Mouse (Mus musculus): ENCODE data around the gene Gm20219. TPM values are rescaled to one million over a fixed set of nuclear protein-coding genes. Genes with fewer than 3 reads are reported as not detected.
A peak's percentile ranks its signal among the peaks of the same experiment; 100 is the strongest.
"Not testable (repeated sequence)": the region's sequence is repeated elsewhere in the genome, so short reads cannot be mapped to it uniquely, and the experiment has no call there.

Gm20219 gene
- polyA plus RNA-seq, 1 experiment from 2014 or later = 2.2 TPM

DNA sequence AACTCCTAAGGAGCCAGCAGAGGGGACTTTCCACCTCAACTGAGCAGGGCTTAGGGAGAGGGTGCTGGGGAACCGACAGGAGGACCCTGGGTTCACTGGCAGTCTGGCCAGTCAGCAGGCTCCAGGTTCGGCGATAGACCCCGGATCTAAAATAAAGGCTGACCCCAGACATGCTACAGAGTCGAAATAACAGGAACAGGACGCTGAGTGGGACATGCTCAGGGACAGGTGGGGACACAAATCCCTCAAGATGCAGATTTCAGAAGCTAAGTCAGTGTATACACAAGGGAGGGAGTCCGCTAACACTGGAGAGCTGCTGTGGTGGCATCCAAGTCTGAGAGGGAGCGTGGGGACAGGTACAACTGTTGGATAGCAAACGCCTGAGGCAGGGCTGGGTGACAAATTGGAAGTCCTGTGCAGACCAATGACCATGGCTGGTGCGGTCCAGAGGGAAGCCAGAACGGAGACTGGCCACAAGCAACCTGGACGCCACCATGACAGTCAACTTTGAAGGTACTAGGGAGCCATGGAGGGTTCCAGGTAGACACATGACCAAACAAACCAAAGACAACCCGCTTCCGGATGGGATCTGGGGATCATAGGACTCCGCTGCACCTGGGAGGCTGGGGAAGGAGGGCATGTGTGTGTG lies 47.6 kb downstream of the Gm20219 start:
- Histone ChIP-seq H3K9me3 (ENCODE audit: control insufficient read depth, low read length) (no peaks in the 10 kb centered on the region), H3K4me2 (ENCODE audit: low read length) (peak overlapping the region; percentile 89), H3K36me3 (ENCODE audit: control insufficient read depth, insufficient read depth, low read length) (no peaks in the 10 kb centered on the region), H3K4me1 (replicated peaks; ENCODE audit: control insufficient read depth, insufficient read depth, low read length) (0 out of 2 replicates have a peak, but pooled peaks cover 4% of the 10 kb centered on the region), H3K27me3 (replicated peaks; ENCODE audit: control insufficient read depth, insufficient read depth, low read length) (peaks cover 34% of the 10 kb centered on the region), H3K9ac (ENCODE audit: low read length) (peak overlapping the region; percentile 65), H3K4me3 (ENCODE audit: low read depth, low read length) (peak overlapping the region; percentile 62), H3K27ac (ENCODE audit: low read depth) (peak overlapping the region; percentile 89; the same call in 1 of the 2 replicates)
- WGBS = 58% methylated on average over 15 of the region's 15 CpGs
- peak; percentile 55 for DNase-seq (ENCODE audit: low spot score)
- ATAC-seq (replicated peaks; ENCODE audit: low FRiP score, low TSS enrichment, low read depth) = no peak

GRCm38 (mm10) chr17:56505401-56505800 lies 48.8 kb downstream of the Gm20219 start:
- Histone ChIP-seq H3K4me1 (replicated peaks; ENCODE audit: control insufficient read depth, insufficient read depth, low read length) (0 out of 2 replicates have a peak, but pooled peaks cover 4% of the 10 kb centered on the region), H3K27ac (ENCODE audit: low read depth) (no peak overlapping the region), H3K27me3 (replicated peaks; ENCODE audit: control insufficient read depth, insufficient read depth, low read length) (peaks cover 22% of the 10 kb centered on the region), H3K4me2 (ENCODE audit: low read length) (no peak overlapping the region), H3K36me3 (ENCODE audit: control insufficient read depth, insufficient read depth, low read length) (no peaks in the 10 kb centered on the region), H3K9me3 (ENCODE audit: control insufficient read depth, low read length) (no peaks in the 10 kb centered on the region), H3K9ac (ENCODE audit: low read length) (no peak overlapping the region), H3K4me3 (ENCODE audit: low read depth, low read length) (no peak overlapping the region)
- 77% methylated on average over 10 of the region's 10 CpGs for WGBS
- ATAC-seq (replicated peaks; ENCODE audit: low FRiP score, low TSS enrichment, low read depth) (no peak), DNase-seq (ENCODE audit: low spot score) (no peak)

DNA sequence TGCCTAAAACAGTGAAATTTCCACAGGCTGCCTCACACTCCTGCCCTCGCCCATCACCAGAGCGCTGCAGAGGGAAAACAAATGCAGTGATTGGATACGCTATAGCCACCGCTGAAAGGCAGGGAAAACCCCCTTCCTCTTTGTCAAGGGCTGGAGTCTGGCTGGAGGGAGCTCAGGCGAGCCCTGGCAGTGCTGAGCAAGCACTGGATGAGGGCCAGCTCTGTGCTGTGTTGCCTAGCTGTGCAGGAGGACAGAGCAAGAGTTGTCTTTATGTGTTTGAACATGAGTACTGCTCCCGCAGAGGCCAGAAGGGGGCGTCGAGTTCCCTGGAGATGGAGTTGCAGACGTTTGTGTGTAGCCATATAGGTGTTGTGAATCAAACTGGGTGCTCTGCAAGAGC lies 51.7 kb downstream of the Gm20219 start:
- ATAC-seq (replicated peaks; ENCODE audit: low FRiP score, low TSS enrichment, low read depth) (no peak), DNase-seq (ENCODE audit: low spot score) (no peak)
- Histone ChIP-seq H3K27ac (ENCODE audit: low read depth) (no peak overlapping the region), H3K36me3 (ENCODE audit: control insufficient read depth, insufficient read depth, low read length) (no peaks in the 10 kb centered on the region), H3K4me3 (ENCODE audit: low read depth, low read length) (no peak overlapping the region), H3K4me2 (ENCODE audit: low read length) (no peak overlapping the region), H3K4me1 (replicated peaks; ENCODE audit: control insufficient read depth, insufficient read depth, low read length) (0 out of 2 replicates have a peak, but pooled peaks cover 4% of the 10 kb centered on the region), H3K9me3 (ENCODE audit: control insufficient read depth, low read length) (no peaks in the 10 kb centered on the region; the same call in 1 of the 2 replicates), H3K27me3 (replicated peaks; ENCODE audit: control insufficient read depth, insufficient read depth, low read length) (no peaks in the 10 kb centered on the region), H3K9ac (ENCODE audit: low read length) (no peak overlapping the region)
- 29% methylated on average over 9 of the region's 9 CpGs for WGBS

DNA sequence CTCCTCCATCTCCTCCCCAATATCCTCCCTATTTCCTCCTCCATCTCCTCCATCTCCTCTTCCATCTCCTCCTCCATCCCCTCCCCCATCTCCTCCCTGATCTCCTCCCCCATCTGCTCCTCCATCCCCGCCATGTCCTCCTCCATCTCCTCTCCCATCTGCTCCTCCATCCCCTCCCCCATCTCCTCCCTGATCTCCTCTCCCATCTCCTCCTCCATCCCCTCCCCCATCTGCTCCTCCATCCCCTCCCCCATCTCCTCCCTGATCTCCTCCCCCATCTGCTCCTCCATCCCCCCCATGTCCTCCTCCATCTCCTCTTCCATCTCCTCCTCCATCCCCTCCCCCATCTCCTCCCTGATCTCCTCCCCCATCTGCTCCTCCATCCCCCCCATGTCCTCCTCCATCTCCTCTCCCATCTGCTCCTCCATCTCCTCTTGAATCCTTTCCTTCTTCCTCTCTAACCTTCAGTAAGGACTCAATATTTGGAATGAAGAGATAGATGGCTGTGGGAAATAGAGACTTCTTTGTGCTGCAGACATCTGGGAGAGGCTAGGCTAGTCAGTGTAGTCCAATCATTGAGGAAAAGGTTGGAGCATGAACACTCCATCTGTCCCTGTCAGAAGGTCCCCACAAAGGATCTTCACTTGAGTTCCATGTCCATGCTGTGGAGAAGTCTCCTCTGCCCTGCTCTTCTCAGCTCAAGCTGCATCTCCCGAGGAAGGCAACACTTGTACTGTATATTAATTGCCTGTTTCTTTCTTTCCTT lies 52.4 kb downstream of the Gm20219 start:
- H3K4me1 ChIP-seq (replicated peaks; ENCODE audit: control insufficient read depth, insufficient read depth, low read length); ATAC-seq (replicated peaks; ENCODE audit: low FRiP score, low TSS enrichment, low read depth); DNase-seq (ENCODE audit: low spot score); H3K4me2 ChIP-seq (ENCODE audit: low read length); H3K9me3 ChIP-seq (ENCODE audit: control insufficient read depth, low read length); H3K36me3 ChIP-seq (ENCODE audit: control insufficient read depth, insufficient read depth, low read length); H3K27me3 ChIP-seq (replicated peaks; ENCODE audit: control insufficient read depth, insufficient read depth, low read length); H3K9ac ChIP-seq (ENCODE audit: low read length); H3K27ac ChIP-seq (ENCODE audit: low read depth); H3K4me3 ChIP-seq (ENCODE audit: low read depth, low read length): not testable (repeated sequence)
- WGBS = 42% methylated on average over 2 of the region's 2 CpGs

Other genes with a start within 250 kb of the Gm20219 start
- 28.4 and 33.5 TPM in 2 replicates for gene Kdm4b, start 228.3 kb downstream of the Gm20219 start, polyA plus RNA-seq (2014; fragmentation: Nextera tagmentation; extraction: Ambion mirVana)
- gene Ptprs, start 77.9 kb downstream of the Gm20219 start, polyA plus RNA-seq (2014; fragmentation: Nextera tagmentation; extraction: Ambion mirVana) = 94.4 and 99.6 TPM in 2 replicates
- gene Znrf4, start 42.0 kb downstream of the Gm20219 start, polyA plus RNA-seq (2014; fragmentation: Nextera tagmentation; extraction: Ambion mirVana) = not detected in 2 replicates
- 57.1 and 59.9 TPM in 2 replicates for gene Safb2, start 30.2 kb upstream of the Gm20219 start, polyA plus RNA-seq (2014; fragmentation: Nextera tagmentation; extraction: Ambion mirVana)
- gene Safb, start 30.4 kb upstream of the Gm20219 start, polyA plus RNA-seq (2014; fragmentation: Nextera tagmentation; extraction: Ambion mirVana) = 73.3 and 81.8 TPM in 2 replicates
- 273 and 284 TPM in 2 replicates for gene 2410015M20Rik, start 55.4 kb upstream of the Gm20219 start, polyA plus RNA-seq (2014; fragmentation: Nextera tagmentation; extraction: Ambion mirVana)
- gene Rpl36, start 59.0 kb upstream of the Gm20219 start, polyA plus RNA-seq (2014; fragmentation: Nextera tagmentation; extraction: Ambion mirVana) = 2,427 and 2,673 TPM in 2 replicates
- gene Lonp1, start 72.5 kb upstream of the Gm20219 start, polyA plus RNA-seq (2014; fragmentation: Nextera tagmentation; extraction: Ambion mirVana) = 64.5 and 71.2 TPM in 2 replicates
- 0.93 and 1.1 TPM in 2 replicates for gene Catsperd, start 73.8 kb upstream of the Gm20219 start, polyA plus RNA-seq (2014; fragmentation: Nextera tagmentation; extraction: Ambion mirVana)
- 89.6 and 96.7 TPM in 2 replicates for gene Ranbp3, start 118.9 kb upstream of the Gm20219 start, polyA plus RNA-seq (2014; fragmentation: Nextera tagmentation; extraction: Ambion mirVana)
- gene Ndufa11, start 163.4 kb upstream of the Gm20219 start, polyA plus RNA-seq (2014; fragmentation: Nextera tagmentation; extraction: Ambion mirVana) = 494 and 522 TPM in 2 replicates
- gene Vmac, start 163.6 kb upstream of the Gm20219 start, polyA plus RNA-seq (2014; fragmentation: Nextera tagmentation; extraction: Ambion mirVana) = 21.2 and 21.3 TPM in 2 replicates
- 13.5 and 15.6 TPM in 2 replicates for gene Nrtn, start 203.1 kb upstream of the Gm20219 start, polyA plus RNA-seq (2014; fragmentation: Nextera tagmentation; extraction: Ambion mirVana)
- 45.6 and 47.4 TPM in 2 replicates for gene Dus3l, start 210.4 kb upstream of the Gm20219 start, polyA plus RNA-seq (2014; fragmentation: Nextera tagmentation; extraction: Ambion mirVana)
- gene Prr22, start 215.9 kb upstream of the Gm20219 start, polyA plus RNA-seq (2014; fragmentation: Nextera tagmentation; extraction: Ambion mirVana) = 1.7 and 2.3 TPM in 2 replicates